Mouse (Mus musculus) liver, embryonic 14.5 days (tissue): Measurements from ENCODE around the gene Lmntd2. TPM values are rescaled to one million over a fixed set of nuclear protein-coding genes. Genes with fewer than 3 reads are reported as not detected.

ENCODE experiments used
- ATAC-seq: fragments of 200-750 bp; cut with Nextera tagmentation; 2 replicates; pipeline ENCODE4 v1.8.0; 2017; ENCODE audit warnings: moderate number of reproducible peaks, mild to moderate bottlenecking, moderate library complexity; ENCODE audit not compliant: insufficient read depth
- DNase-seq, 3 experiments: peaks; one replicate each; pipeline ENCODE4 v3.0.0-alpha.2; 2012 to 2013; ENCODE audit warnings: low read depth in 3 of 3, low spot score in 3 of 3
- H3K27ac ChIP-seq: fragments of 300-500 bp; sonication (generic); 2 replicates; pipeline ENCODE4 v1.5.1; 2014; ENCODE audit warnings: moderate library complexity, mild to moderate bottlenecking, control low read depth, inconsistent platforms
- H3K27me3 ChIP-seq: fragments of 300-500 bp; sonication (generic); 2 replicates; pipeline ENCODE4 v1.6.1; 2014; ENCODE audit warnings: mild to moderate bottlenecking, low read length, moderate library complexity; ENCODE audit not compliant: control insufficient read depth, insufficient read depth
- H3K36me3 ChIP-seq: fragments of 300-500 bp; sonication (generic); replicated peaks from 2 replicates; pipeline ENCODE4 v1.6.1; 2014; ENCODE audit warnings: low read depth; ENCODE audit not compliant: control insufficient read depth, insufficient read depth
- H3K4me1 ChIP-seq, 2 experiments: fragments of 200-500 bp in 1 of 2; fragments of 300-500 bp in 1 of 2; sonication (generic) in 1 of 2; replicated peaks; 2 replicates each; pipeline ENCODE4 v1.6.1; 2012 to 2014; ENCODE audit warnings: antibody characterized with exemption in 1 of 2, inconsistent platforms in 1 of 2, low read length in 1 of 2; ENCODE audit not compliant: control insufficient read depth in 2 of 2, insufficient read depth in 2 of 2
- H3K4me2 ChIP-seq: fragments of 300-500 bp; sonication (generic); 2 replicates; pipeline ENCODE4 v1.6.1; 2014; ENCODE audit warnings: low read depth, mild to moderate bottlenecking, control low read depth, moderate library complexity
- H3K4me3 ChIP-seq, 2 experiments: fragments of 200-500 bp in 1 of 2; fragments of 300-500 bp in 1 of 2; sonication (generic) in 1 of 2; 2 replicates each; pipeline ENCODE4 v1.5.1; 2012 to 2014; ENCODE audit warnings: low read depth in 2 of 2, low read length in 2 of 2, mild to moderate bottlenecking in 2 of 2, control low read depth in 1 of 2, inconsistent platforms in 1 of 2, moderate library complexity in 1 of 2; ENCODE audit not compliant: insufficient read depth in 1 of 2
- H3K9ac ChIP-seq: fragments of 300-500 bp; sonication (generic); replicated peaks from 2 replicates; pipeline ENCODE4 v1.6.1; 2014; ENCODE audit warnings: mild to moderate bottlenecking, control low read depth, moderate library complexity
- H3K9me3 ChIP-seq: fragments of 300-500 bp; sonication (generic); 2 replicates; pipeline ENCODE4 v1.6.1; 2016; ENCODE audit warnings: low read length, mixed read lengths; ENCODE audit not compliant: control insufficient read depth
- CTCF ChIP-seq: IDR thresholded peaks from 2 replicates; pipeline ENCODE4 v1.5.1; 2016; ENCODE audit warnings: antibody characterized with exemption, low read depth, control low read depth
- EP300 ChIP-seq: IDR thresholded peaks from 2 replicates; pipeline ENCODE4 v1.6.1; 2016; ENCODE audit warnings: antibody characterized with exemption, low read depth
- WGBS: fragments of 180-500 bp; shearing (Covaris S2); extraction: QIAGEN DNeasy Blood & Tissue Kit; methylation state at CpG from one replicate; pipeline ENCODE4 v1.1.7; 2014; ENCODE audit not compliant: insufficient replicate concordance; 5-methylcytosine and 5-hydroxymethylcytosine counted together
- microRNA counts: library from miRNA; unstranded; fragments of <30 nt; microRNA quantifications from one replicate; lab custom pipeline; 2016
- microRNA-seq: library from miRNA; unstranded; fragments of <30 nt; microRNA quantifications from one replicate; pipeline ENCODE4, GENCODE M21; 2016
- polyA plus RNA-seq, 2 experiments: library from polyadenylated mRNA; depleted of rRNA in 1 of 2; stranded (reverse) in 1 of 2; unstranded in 1 of 2; fragments of >200 nt; fragmentation: Nextera tagmentation in 1 of 2; extraction: Ambion mirVana in 1 of 2; gene quantifications; 2 replicates each; pipeline versions ENCODE4 v1.2.1 to v1.2.3; 2012 to 2014

Lmntd2 gene
- polyA plus RNA-seq, 2 experiments: 0.25 to 2.0 TPM

GRCm38 (mm10) chr7:141169300-141169699 is 44.6 kb downstream of the Lmntd2 start:
- H3K27ac ChIP-seq: no peak overlapping the region
- H3K9me3 ChIP-seq: no peaks in the 10 kb centered on the region
- H3K4me3 ChIP-seq: no peak overlapping the region
- peaks cover 40 to 46% of the 10 kb centered on the region in 2 experiments for H3K4me1 ChIP-seq
- no peaks in the 10 kb centered on the region for H3K27me3 ChIP-seq
- no peak for TF ChIP-seq CTCF
- no peak for TF ChIP-seq EP300
- DNase-seq (no peak), ATAC-seq (no peak)
- no peak overlapping the region for H3K9ac ChIP-seq
- H3K4me2 ChIP-seq: peak overlapping the region; percentile 82
- WGBS: 91% methylated on average over 1 of the region's 1 CpGs
- no peaks in the 10 kb centered on the region for H3K36me3 ChIP-seq

- peaks cover 40 to 46% of the 10 kb centered on the region in 2 experiments for H3K4me1 ChIP-seq
- H3K9me3 ChIP-seq: no peaks in the 10 kb centered on the region
- peak; percentile 50 for ATAC-seq
Observed at GRCm38 (mm10) chr7:141168518-141168953, 45.3 kb downstream of the Lmntd2 start.

GRCm38 (mm10) chr7:141167901-141168517 is 45.9 kb downstream of the Lmntd2 start:
- 9% methylated on average over 7 of the region's 7 CpGs for WGBS
- ATAC-seq: peak; percentile 14; the same call in 1 of the 2 replicates
- H3K4me2 ChIP-seq: peak overlapping the region; percentile 82
- no peaks in the 10 kb centered on the region for H3K9me3 ChIP-seq
- H3K27ac ChIP-seq: peak overlapping the region; percentile 70
- H3K4me1 ChIP-seq: peaks cover 37 to 42% of the 10 kb centered on the region in 2 experiments
- H3K9ac ChIP-seq: peak overlapping the region; percentile 69
- peak overlapping the region; percentile 67 to 73 for H3K4me3 ChIP-seq
- H3K27me3 ChIP-seq: no peaks in the 10 kb centered on the region
- DNase-seq: peak in 2 of 3 experiments; percentile 41 to 54
- peaks cover 8% of the 10 kb centered on the region for H3K36me3 ChIP-seq
- no peak for TF ChIP-seq CTCF
- TF ChIP-seq EP300: no peak

More at GRCm38 (mm10) chr7:141168518-141168953, 45.3 kb downstream of the Lmntd2 start:
- H3K27ac ChIP-seq: peak overlapping the region; percentile 70
- peaks cover 3% of the 10 kb centered on the region for H3K36me3 ChIP-seq
- TF ChIP-seq CTCF (no peak), EP300 (no peak)
- peak overlapping the region; percentile 82 for H3K4me2 ChIP-seq
- under 1% methylated on average over 22 of the region's 22 CpGs for WGBS
- H3K4me3 ChIP-seq: peak overlapping the region; percentile 67 to 73
- DNase-seq: peak; percentile 66 to 79 (median 66)
- H3K9ac ChIP-seq: peak overlapping the region; percentile 69
- no peaks in the 10 kb centered on the region for H3K27me3 ChIP-seq

GRCm38 (mm10) chr7:141164850-141165249 is 49.0 kb downstream of the Lmntd2 start:
- Histone ChIP-seq H3K9me3 (no peaks in the 10 kb centered on the region), H3K4me3 (no peak overlapping the region), H3K36me3 (peaks cover 31% of the 10 kb centered on the region), H3K27me3 (no peaks in the 10 kb centered on the region), H3K4me2 (no peak overlapping the region), H3K27ac (no peak overlapping the region), H3K9ac (no peak overlapping the region), H3K4me1 (peaks cover 18 to 25% of the 10 kb centered on the region in 2 experiments)
- 75% methylated on average over 6 of the region's 6 CpGs for WGBS
- DNase-seq: no peak
- no peak for ATAC-seq
- no peak for TF ChIP-seq CTCF
- no peak for TF ChIP-seq EP300

GRCm38 (mm10) chr7:141164397-141164796 is 49.5 kb downstream of the Lmntd2 start:
- H3K4me1 ChIP-seq: peaks cover 14 to 21% of the 10 kb centered on the region in 2 experiments
- no peak overlapping the region for H3K4me2 ChIP-seq
- no peak for ATAC-seq
- DNase-seq: no peak
- H3K9me3 ChIP-seq: no peaks in the 10 kb centered on the region
- no peaks in the 10 kb centered on the region for H3K27me3 ChIP-seq
- no peak overlapping the region for H3K27ac ChIP-seq
- H3K36me3 ChIP-seq: peaks cover 35% of the 10 kb centered on the region
- H3K9ac ChIP-seq: no peak overlapping the region
- TF ChIP-seq EP300 (no peak), CTCF (no peak)
- WGBS: 88% methylated on average over 7 of the region's 7 CpGs
- H3K4me3 ChIP-seq: no peak overlapping the region

MicroRNA genes within 50 kb of the gene (microRNA counts, 519-probe panel; counts per million panel counts)
- 6,333 counts per million, percentile 52 among the panel's probes with 10 or more counts for microRNA mmu-miR-210 (lab: Ali Mortazavi, UCI)

Small RNA genes within 50 kb of the gene (microRNA-seq; reads per million reads assigned to microRNA genes)
- 1,144 reads per million, percentile 74 among the genes with 10 or more reads in this experiment for gene Mir210

Other genes with a start within 250 kb of the Lmntd2 start
- gene Ifitm1, start 246.9 kb downstream of the Lmntd2 start, polyA plus RNA-seq (2012; rRNA removed): 34.2 and 35.7 TPM in 2 replicates
- 20.2 and 30.9 TPM in 2 replicates for gene Ifitm1, start 246.9 kb downstream of the Lmntd2 start, polyA plus RNA-seq (2014; fragmentation: Nextera tagmentation; extraction: Ambion mirVana)
- gene Ifitm3, start 203.3 kb downstream of the Lmntd2 start, polyA plus RNA-seq (2012; rRNA removed): 27.8 and 30.8 TPM in 2 replicates
- gene Ifitm3, start 203.3 kb downstream of the Lmntd2 start, polyA plus RNA-seq (2014; fragmentation: Nextera tagmentation; extraction: Ambion mirVana): 61.5 and 73.5 TPM in 2 replicates
- 8.3 and 9.2 TPM in 2 replicates for gene Ifitm6, start 196.2 kb downstream of the Lmntd2 start, polyA plus RNA-seq (2012; rRNA removed)
- 6.0 and 9.6 TPM in 2 replicates for gene Ifitm6, start 196.2 kb downstream of the Lmntd2 start, polyA plus RNA-seq (2014; fragmentation: Nextera tagmentation; extraction: Ambion mirVana)
- gene Gm17387, start 184.9 kb downstream of the Lmntd2 start, polyA plus RNA-seq (2012; rRNA removed): not detected in 2 replicates
- gene Gm17387, start 184.9 kb downstream of the Lmntd2 start, polyA plus RNA-seq (2014; fragmentation: Nextera tagmentation; extraction: Ambion mirVana): not detected in 2 replicates
- 0.64 and 0.84 TPM in 2 replicates for gene B4galnt4, start 153.0 kb downstream of the Lmntd2 start, polyA plus RNA-seq (2012; rRNA removed)
- gene B4galnt4, start 153.0 kb downstream of the Lmntd2 start, polyA plus RNA-seq (2014; fragmentation: Nextera tagmentation; extraction: Ambion mirVana): 0.39 and 0.68 TPM in 2 replicates
- 0.33 and 0.51 TPM in 2 replicates for gene Pkp3, start 135.9 kb downstream of the Lmntd2 start, polyA plus RNA-seq (2012; rRNA removed)
- 0.36 and 0.80 TPM in 2 replicates for gene Pkp3, start 135.9 kb downstream of the Lmntd2 start, polyA plus RNA-seq (2014; fragmentation: Nextera tagmentation; extraction: Ambion mirVana)
- 9.8 and 10.8 TPM in 2 replicates for gene Sigirr, start 113.5 kb downstream of the Lmntd2 start, polyA plus RNA-seq (2012; rRNA removed)
- 16.0 and 18.4 TPM in 2 replicates for gene Sigirr, start 113.5 kb downstream of the Lmntd2 start, polyA plus RNA-seq (2014; fragmentation: Nextera tagmentation; extraction: Ambion mirVana)
- gene Ano9, start 96.3 kb downstream of the Lmntd2 start, polyA plus RNA-seq (2012; rRNA removed): 0.30 and 0.53 TPM in 2 replicates
- 0.24 and 0.27 TPM in 2 replicates for gene Ano9, start 96.3 kb downstream of the Lmntd2 start, polyA plus RNA-seq (2014; fragmentation: Nextera tagmentation; extraction: Ambion mirVana)
- 72.2 and 72.8 TPM in 2 replicates for gene Ptdss2, start 91.7 kb downstream of the Lmntd2 start, polyA plus RNA-seq (2012; rRNA removed)
- 111 and 130 TPM in 2 replicates for gene Ptdss2, start 91.7 kb downstream of the Lmntd2 start, polyA plus RNA-seq (2014; fragmentation: Nextera tagmentation; extraction: Ambion mirVana)
- gene Rnh1, start 41.2 kb downstream of the Lmntd2 start, polyA plus RNA-seq (2012; rRNA removed): 26.5 and 29.1 TPM in 2 replicates
- gene Rnh1, start 41.2 kb downstream of the Lmntd2 start, polyA plus RNA-seq (2014; fragmentation: Nextera tagmentation; extraction: Ambion mirVana): 54.6 and 59.7 TPM in 2 replicates
- 50.8 and 66.8 TPM in 2 replicates for gene Hras, start 20.1 kb downstream of the Lmntd2 start, polyA plus RNA-seq (2012; rRNA removed)
- 84.4 and 102 TPM in 2 replicates for gene Hras, start 20.1 kb downstream of the Lmntd2 start, polyA plus RNA-seq (2014; fragmentation: Nextera tagmentation; extraction: Ambion mirVana)
- 15.3 and 20.3 TPM in 2 replicates for gene Lrrc56, start 19.9 kb downstream of the Lmntd2 start, polyA plus RNA-seq (2012; rRNA removed)
- gene Lrrc56, start 19.9 kb downstream of the Lmntd2 start, polyA plus RNA-seq (2014; fragmentation: Nextera tagmentation; extraction: Ambion mirVana): 10.4 and 10.9 TPM in 2 replicates
- 21.6 and 28.3 TPM in 2 replicates for gene Rassf7, start 1.8 kb upstream of the Lmntd2 start, polyA plus RNA-seq (2012; rRNA removed)
- gene Rassf7, start 1.8 kb upstream of the Lmntd2 start, polyA plus RNA-seq (2014; fragmentation: Nextera tagmentation; extraction: Ambion mirVana): 16.8 and 22.4 TPM in 2 replicates
- 10.4 and 14.1 TPM in 2 replicates for gene Phrf1, start 14.7 kb upstream of the Lmntd2 start, polyA plus RNA-seq (2012; rRNA removed)
- gene Phrf1, start 14.7 kb upstream of the Lmntd2 start, polyA plus RNA-seq (2014; fragmentation: Nextera tagmentation; extraction: Ambion mirVana): 25.7 and 28.3 TPM in 2 replicates
- 4.6 and 5.4 TPM in 2 replicates for gene Irf7, start 52.4 kb upstream of the Lmntd2 start, polyA plus RNA-seq (2012; rRNA removed)
- gene Irf7, start 52.4 kb upstream of the Lmntd2 start, polyA plus RNA-seq (2014; fragmentation: Nextera tagmentation; extraction: Ambion mirVana): 4.8 and 5.1 TPM in 2 replicates
- 0.07 and 0.11 TPM in 2 replicates for gene Cdhr5, start 62.7 kb upstream of the Lmntd2 start, polyA plus RNA-seq (2012; rRNA removed)
- gene Cdhr5, start 62.7 kb upstream of the Lmntd2 start, polyA plus RNA-seq (2014; fragmentation: Nextera tagmentation; extraction: Ambion mirVana): 0.24 and 0.27 TPM in 2 replicates
- gene Sct, start 65.1 kb upstream of the Lmntd2 start, polyA plus RNA-seq (2012; rRNA removed): 0.16 TPM in 1 of 2 replicates, not detected in the other
- 0.22 and 0.30 TPM in 2 replicates for gene Sct, start 65.1 kb upstream of the Lmntd2 start, polyA plus RNA-seq (2014; fragmentation: Nextera tagmentation; extraction: Ambion mirVana)
- gene Drd4, start 77.9 kb upstream of the Lmntd2 start, polyA plus RNA-seq (2012; rRNA removed): not detected in 2 replicates
- not detected in 2 replicates for gene Drd4, start 77.9 kb upstream of the Lmntd2 start, polyA plus RNA-seq (2014; fragmentation: Nextera tagmentation; extraction: Ambion mirVana)
- gene Deaf1, start 113.6 kb upstream of the Lmntd2 start, polyA plus RNA-seq (2012; rRNA removed): 6.9 and 7.8 TPM in 2 replicates
- gene Deaf1, start 113.6 kb upstream of the Lmntd2 start, polyA plus RNA-seq (2014; fragmentation: Nextera tagmentation; extraction: Ambion mirVana): 11.1 and 13.6 TPM in 2 replicates
- gene Tmem80, start 113.7 kb upstream of the Lmntd2 start, polyA plus RNA-seq (2012; rRNA removed): 10.7 and 13.6 TPM in 2 replicates
- gene Tmem80, start 113.7 kb upstream of the Lmntd2 start, polyA plus RNA-seq (2014; fragmentation: Nextera tagmentation; extraction: Ambion mirVana): 11.3 and 13.0 TPM in 2 replicates
- 7.9 and 8.3 TPM in 2 replicates for gene Eps8l2, start 124.8 kb upstream of the Lmntd2 start, polyA plus RNA-seq (2012; rRNA removed)
- 6.6 and 7.7 TPM in 2 replicates for gene Eps8l2, start 124.8 kb upstream of the Lmntd2 start, polyA plus RNA-seq (2014; fragmentation: Nextera tagmentation; extraction: Ambion mirVana)
- 212 and 266 TPM in 2 replicates for gene Taldo1, start 178.1 kb upstream of the Lmntd2 start, polyA plus RNA-seq (2012; rRNA removed)
- gene Taldo1, start 178.1 kb upstream of the Lmntd2 start, polyA plus RNA-seq (2014; fragmentation: Nextera tagmentation; extraction: Ambion mirVana): 427 and 428 TPM in 2 replicates
- 13.8 and 16.9 TPM in 2 replicates for gene Gatd1, start 200.1 kb upstream of the Lmntd2 start, polyA plus RNA-seq (2012; rRNA removed)
- 8.7 and 10.3 TPM in 2 replicates for gene Gatd1, start 200.1 kb upstream of the Lmntd2 start, polyA plus RNA-seq (2014; fragmentation: Nextera tagmentation; extraction: Ambion mirVana)
- gene Cend1, start 215.4 kb upstream of the Lmntd2 start, polyA plus RNA-seq (2012; rRNA removed): 0.09 TPM in 1 of 2 replicates, not detected in the other
- not detected in 2 replicates for gene Cend1, start 215.4 kb upstream of the Lmntd2 start, polyA plus RNA-seq (2014; fragmentation: Nextera tagmentation; extraction: Ambion mirVana)
- gene Slc25a22, start 223.8 kb upstream of the Lmntd2 start, polyA plus RNA-seq (2012; rRNA removed): 19.6 and 23.8 TPM in 2 replicates
- 11.0 and 13.5 TPM in 2 replicates for gene Slc25a22, start 223.8 kb upstream of the Lmntd2 start, polyA plus RNA-seq (2014; fragmentation: Nextera tagmentation; extraction: Ambion mirVana)
- 15.5 and 18.7 TPM in 2 replicates for gene Pidd1, start 229.9 kb upstream of the Lmntd2 start, polyA plus RNA-seq (2012; rRNA removed)
- 6.1 and 9.4 TPM in 2 replicates for gene Pidd1, start 229.9 kb upstream of the Lmntd2 start, polyA plus RNA-seq (2014; fragmentation: Nextera tagmentation; extraction: Ambion mirVana)
- 328 and 661 TPM in 2 replicates for gene Rplp2, start 233.3 kb upstream of the Lmntd2 start, polyA plus RNA-seq (2012; rRNA removed)
- gene Rplp2, start 233.3 kb upstream of the Lmntd2 start, polyA plus RNA-seq (2014; fragmentation: Nextera tagmentation; extraction: Ambion mirVana): 942 and 950 TPM in 2 replicates
- 6.7 TPM in 2 replicates for gene Pnpla2, start 241.1 kb upstream of the Lmntd2 start, polyA plus RNA-seq (2012; rRNA removed)
- gene Pnpla2, start 241.1 kb upstream of the Lmntd2 start, polyA plus RNA-seq (2014; fragmentation: Nextera tagmentation; extraction: Ambion mirVana): 9.0 and 9.4 TPM in 2 replicates
- 1.3 and 2.6 TPM in 2 replicates for gene Cracr2b, start 247.0 kb upstream of the Lmntd2 start, polyA plus RNA-seq (2012; rRNA removed)
- 0.89 and 1.9 TPM in 2 replicates for gene Cracr2b, start 247.0 kb upstream of the Lmntd2 start, polyA plus RNA-seq (2014; fragmentation: Nextera tagmentation; extraction: Ambion mirVana)